Mouse (Mus musculus): ENCODE results near the gene Ireb2. TPM values are rescaled to one million over a fixed set of nuclear protein-coding genes. Genes with fewer than 3 reads are reported as not detected.
"Not testable (repeated sequence)": the region's sequence is repeated elsewhere in the genome, so short reads cannot be mapped to it uniquely, and the experiment has no call there.

Gene Ireb2
- total RNA-seq, 2 experiments from 2014 or later: 25.7 to 27.5 TPM

DNA sequence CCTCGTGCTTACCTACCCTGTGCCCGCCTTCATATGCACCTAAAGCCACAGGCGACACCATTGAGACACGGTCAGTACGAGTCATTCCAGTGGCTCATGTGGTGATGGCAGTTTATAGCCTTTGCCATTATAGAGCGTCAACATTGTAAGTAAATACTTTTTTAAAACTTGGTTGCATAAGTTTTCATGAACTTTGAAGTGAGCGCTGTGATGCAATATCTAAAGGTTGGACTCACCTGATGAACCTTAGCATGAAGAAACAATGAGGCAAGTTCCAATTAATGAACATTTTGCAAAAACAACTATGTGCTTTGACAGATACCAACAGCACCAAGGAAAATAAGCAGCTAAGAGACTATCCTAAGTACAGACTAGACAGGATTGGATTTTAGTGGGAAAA lies 3.1 kb upstream of the Ireb2 start:
- DNase-seq: no peak
- intact Hi-C loops (cut with DNase I; ENCODE audit: low total_unique reads): no loop called here

DNA sequence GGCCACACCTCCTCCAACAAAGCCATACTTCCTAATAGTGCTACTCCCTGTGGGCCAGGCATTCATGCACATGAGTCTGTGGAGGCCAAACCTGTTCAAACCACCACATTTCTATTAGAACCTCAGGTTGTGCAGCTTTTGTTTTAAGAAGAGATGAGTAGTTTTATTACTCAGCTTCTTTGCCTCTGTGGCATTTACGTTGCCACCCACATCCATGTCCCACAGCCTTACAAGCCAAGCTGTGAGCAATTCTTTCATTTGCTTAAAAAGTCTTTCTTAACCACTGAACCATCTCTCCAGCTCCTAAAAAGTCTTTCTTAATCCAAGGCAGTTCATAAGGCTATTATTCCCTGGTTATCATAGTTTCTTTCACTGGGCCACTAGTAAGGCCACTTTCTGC lies 15.2 kb downstream of the Ireb2 start:
- intact Hi-C loops (cut with DNase I; ENCODE audit: low total_unique reads): no loop called here
- no peak for DNase-seq

DNA sequence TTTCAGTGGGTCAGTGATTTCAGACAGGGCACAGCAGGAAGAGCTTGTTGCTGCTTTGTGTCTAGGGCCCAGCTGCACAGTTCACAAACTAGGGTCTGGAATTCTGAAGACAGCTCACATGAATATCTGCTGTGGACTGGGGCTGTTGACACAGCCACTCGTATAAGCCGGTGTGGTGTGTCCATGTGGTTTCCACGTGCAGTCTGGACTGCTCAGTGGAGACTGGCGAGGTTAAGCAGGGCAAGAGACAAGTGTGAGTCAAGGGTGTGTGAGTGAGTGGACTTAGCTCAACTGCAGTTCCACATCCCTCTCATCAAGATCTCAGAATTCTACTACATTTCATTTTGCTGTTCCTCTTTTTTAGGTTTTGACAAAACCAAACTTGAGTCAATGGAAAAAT lies 28.5 kb downstream of the Ireb2 start:
- DNase-seq: no peak
- intact Hi-C loops (cut with DNase I; ENCODE audit: low total_unique reads): no loop called here

DNA sequence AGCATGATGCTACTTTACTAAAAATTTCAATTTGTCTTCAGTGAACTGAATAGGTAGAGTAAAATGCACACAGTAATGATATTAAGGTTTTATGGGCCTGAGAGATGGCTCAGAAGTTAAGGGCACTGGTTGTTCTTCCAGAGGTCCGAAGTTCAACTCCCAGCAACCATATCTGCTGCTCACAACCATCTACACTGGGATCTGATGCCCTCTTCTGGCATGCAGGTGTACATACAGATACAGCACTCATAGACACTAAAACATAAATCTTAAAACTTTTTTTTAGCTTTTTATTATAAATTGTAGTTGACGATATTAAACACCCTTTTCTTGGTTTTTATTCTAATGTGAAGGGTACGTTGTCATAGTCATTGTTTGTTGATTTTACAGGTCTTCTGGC lies 33.5 kb downstream of the Ireb2 start:
- DNase-seq: no peak
- intact Hi-C loops (cut with DNase I; ENCODE audit: low total_unique reads): no loop called here

DNA sequence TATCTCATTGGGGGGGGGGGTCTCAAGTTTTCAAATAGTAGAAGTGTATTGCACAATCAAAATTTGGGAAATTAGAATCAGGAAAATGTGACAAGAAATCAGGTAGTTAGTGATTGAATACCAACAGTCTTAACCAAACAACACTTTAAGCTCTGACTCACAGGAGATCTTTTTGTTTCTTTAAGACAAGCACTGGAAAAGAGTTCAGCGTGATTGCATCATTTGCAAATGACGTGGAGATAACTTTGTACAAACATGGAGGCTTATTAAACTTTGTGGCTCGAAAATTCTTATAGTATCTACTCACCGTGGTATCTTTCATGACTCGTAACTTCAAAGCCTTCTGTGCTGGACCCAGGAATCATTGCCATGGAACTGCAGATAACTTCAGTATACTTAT lies 45.9 kb downstream of the Ireb2 start:
- no peak for DNase-seq
- intact Hi-C loops (cut with DNase I; ENCODE audit: low total_unique reads): no loop called here

DNA sequence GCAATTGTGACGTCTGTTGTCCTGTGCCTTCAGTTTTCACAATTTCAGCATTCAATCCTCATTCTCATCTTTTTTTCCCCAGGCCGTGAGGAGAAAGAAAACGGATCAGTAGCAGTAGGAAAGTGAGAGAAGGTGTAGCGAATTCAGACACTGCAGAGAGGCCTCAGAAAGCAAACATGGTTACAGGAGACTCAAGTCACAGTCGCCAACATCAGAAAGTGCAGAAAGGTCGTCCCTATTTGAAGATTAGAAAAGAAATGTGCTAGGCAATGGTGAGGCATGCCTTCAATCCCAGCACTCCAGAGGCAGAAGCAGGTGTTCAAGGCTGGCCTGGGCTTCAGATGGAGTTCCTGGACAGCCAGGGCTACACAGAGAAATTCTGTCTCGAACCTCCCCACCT lies 52.0 kb downstream of the Ireb2 start:
- DNase-seq: no peak
- intact Hi-C loops (cut with DNase I; ENCODE audit: low total_unique reads): no loop called here

DNA sequence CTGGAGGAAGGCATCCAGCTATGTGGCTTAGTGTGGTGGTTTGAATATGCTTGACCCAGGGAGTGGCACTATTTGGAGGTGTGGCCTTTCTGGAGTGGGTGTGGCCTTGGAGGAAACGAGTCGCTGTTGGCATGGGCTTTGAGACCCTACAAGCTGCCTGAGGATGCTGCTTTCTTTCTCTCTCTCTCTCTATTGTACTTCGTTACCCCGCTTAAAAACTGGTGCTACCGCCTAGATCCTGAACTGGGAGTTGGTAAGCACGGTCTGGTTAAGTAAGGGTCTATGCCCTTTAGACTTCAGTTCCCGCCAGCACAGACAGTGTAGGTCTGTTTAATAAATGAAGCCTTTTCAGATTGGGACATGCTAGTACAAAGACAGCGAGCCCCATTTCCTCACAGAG lies 52.8 kb downstream of the Ireb2 start:
- no peak for DNase-seq
- intact Hi-C loops (cut with DNase I; ENCODE audit: low total_unique reads): no loop called here

DNA sequence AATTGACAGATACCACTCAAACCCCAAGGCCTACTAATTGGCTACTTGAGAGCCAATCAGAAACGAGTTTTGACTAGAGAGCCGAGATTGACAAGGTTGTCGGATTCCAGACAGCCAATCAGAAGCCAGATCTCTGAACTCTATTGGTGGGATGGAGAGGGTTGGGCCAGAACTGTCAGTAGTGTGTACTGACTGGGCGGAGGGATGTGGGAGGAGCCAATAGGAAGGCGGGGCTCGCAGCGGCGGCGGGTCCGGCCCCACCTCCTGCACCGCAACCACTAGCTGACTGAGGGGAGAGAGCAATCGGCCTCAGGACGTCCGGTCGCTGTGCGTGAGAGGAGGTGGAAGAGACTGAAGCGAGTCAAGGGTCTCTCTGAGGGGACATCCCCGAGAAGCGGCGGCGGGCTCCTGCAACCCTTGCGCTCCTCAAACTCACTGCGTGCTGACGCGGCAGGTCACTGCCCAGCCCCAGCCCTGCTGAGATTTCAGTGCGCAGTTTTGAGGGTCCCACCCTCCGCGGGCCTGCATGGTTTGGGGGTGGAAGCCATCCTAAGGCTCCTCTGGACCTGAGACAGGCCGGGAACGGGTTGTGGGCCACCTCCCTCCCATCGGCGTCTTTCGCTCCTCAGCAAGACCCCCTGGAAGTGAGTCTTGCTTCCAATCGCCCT lies 53.6 kb downstream of the Ireb2 start, which contains the start of gene Hykk:
Gene Hykk (plus strand): TSS at position 274 of the 668 bp plus-strand sequence.
- peak; percentile 91 for DNase-seq
- intact Hi-C loops (cut with DNase I; ENCODE audit: low total_unique reads): no loop called here

DNA sequence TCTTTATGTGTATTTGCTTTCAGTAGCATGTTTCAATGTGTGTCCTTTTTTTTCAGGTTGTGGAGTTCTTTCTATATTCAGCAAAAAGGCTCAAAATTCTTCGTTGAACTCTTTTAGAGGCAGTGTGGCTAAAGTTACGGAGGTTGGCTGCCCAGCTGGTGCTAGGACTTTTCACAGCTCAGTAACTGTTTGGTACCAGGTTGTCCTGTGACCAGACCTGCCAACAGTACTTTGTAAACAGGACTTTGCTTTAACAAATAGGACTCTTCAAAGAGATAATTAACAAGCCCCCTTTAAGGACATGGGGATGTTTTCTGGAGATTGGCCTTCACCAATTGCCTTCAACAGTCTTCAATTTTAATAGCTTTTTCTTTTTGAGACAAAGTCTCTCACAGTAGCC lies 54.6 kb downstream of the Ireb2 start:
- intact Hi-C loops (cut with DNase I; ENCODE audit: low total_unique reads): no loop called here
- no peak for DNase-seq

DNA sequence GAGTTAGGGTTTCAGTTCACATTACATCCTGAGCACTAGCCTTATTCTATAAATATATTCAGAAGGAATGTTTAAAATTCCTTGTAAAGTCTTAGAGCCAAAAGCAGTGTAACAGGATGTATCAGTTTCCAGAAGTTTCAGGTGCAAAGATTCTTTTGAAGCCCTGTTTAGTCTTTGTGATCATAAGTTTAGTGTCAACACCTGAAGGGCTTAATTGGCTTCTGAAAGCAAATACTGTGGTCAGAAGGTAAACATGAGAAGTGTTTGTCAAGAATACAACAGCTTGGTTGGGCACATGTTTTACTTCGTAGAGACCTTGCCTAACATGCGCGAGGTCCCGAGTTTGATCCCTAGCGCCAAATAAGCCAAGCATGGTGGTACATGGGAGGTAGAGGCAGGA lies 55.2 kb downstream of the Ireb2 start:
- intact Hi-C loops (cut with DNase I; ENCODE audit: low total_unique reads): no loop called here
- no peak for DNase-seq

DNA sequence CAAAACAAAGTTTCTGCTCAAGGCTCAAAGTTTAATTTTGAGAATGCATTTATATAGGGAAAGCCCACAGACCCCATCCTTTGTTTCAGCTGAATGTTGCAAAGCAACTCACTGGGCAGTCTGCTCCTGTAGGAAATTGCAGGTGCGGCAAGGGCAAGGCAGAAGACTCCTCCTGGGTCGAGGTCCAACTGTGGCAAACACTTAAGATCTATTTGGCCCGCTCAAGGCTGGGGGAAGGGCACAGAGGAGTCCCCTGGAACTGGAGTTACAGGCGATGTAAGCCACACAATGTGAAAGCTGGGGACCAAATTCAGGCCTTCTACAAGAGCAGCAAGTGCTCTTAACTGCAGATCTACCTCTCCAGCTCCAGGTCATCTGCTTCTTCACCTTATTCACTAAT lies 56.4 kb downstream of the Ireb2 start:
- no peak for DNase-seq
- intact Hi-C loops (cut with DNase I; ENCODE audit: low total_unique reads): no loop called here

DNA sequence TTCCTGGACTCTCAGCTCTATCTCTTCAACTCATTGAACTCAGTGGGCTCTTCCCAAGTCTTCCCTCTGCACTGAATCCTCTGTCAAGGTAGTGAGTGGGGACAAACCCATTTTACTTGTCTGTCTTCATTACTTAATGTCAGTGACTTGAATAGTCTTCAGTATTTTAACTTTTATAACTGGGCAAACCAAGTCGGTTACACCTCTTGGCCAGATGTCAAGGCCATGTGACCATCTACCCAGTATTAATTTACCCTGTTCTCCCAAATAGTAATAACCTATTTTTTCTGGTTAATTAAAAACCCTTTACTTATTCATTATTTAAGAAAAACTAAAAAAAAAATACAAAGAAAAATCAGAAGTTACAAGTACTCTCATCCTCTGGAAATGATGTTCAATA lies 67.2 kb downstream of the Ireb2 start:
- intact Hi-C loops (cut with DNase I; ENCODE audit: low total_unique reads): no loop called here
- no peak for DNase-seq

DNA sequence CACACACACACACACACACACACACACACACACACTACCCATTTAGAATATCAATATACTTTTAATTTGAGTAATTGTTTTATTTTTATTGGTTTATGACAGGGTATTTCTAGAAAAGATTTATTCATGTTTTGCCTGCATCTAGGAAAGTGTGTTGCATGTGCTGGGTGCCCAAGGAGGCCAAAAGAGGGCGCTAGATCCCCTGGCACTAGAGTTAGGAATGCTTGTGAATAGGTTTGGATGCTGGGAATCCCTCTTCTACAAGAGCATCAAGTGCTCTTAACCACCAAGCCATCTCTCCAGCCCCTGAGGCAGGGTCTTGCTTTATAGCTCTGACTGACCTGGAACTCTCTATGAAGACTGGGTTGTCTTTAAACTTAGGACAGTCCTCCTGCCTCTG lies 68.2 kb downstream of the Ireb2 start:
- intact Hi-C loops (cut with DNase I; ENCODE audit: low total_unique reads): no loop called here
- DNase-seq: no peak

DNA sequence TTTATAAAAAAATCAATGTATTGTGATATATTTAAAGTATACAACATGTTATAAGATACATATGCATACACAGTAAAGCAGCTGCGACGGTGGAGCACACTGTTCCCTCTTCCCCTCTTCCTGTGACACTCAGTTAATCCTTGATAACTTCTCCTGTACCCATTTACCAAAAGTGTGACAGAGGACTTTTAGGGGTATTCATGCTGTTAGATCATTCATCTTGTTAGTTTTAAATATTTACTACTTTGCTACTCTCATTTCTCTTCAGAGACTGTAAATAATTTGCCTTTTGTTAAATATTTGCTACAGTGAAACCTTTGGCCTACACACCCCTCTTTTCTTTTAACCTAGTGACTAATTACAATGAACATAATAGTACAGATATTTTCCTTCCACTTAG lies 68.8 kb downstream of the Ireb2 start:
- intact Hi-C loops (cut with DNase I; ENCODE audit: low total_unique reads): no loop called here
- DNase-seq: no peak

DNA sequence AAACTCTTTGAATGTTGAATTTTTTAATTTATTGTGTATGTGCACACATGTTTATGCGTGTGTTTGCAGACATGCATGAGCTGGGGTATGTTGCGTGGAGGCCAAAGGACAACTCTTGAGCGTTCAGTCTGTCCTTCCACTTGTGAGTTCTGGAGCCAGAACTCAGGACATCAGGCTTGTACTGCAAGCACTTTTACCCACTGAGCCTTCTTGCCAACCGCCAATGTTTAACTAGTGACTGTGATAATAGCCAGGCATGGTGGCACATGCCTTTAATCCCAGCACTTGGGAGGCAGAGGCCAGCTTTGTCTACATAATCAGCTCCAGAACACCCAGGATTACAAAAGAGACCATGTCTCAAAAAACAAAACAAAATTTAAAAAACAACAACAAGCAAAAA lies 78.5 kb downstream of the Ireb2 start:
- intact Hi-C loops (cut with DNase I; ENCODE audit: low total_unique reads): no loop called here
- DNase-seq: no peak

DNA sequence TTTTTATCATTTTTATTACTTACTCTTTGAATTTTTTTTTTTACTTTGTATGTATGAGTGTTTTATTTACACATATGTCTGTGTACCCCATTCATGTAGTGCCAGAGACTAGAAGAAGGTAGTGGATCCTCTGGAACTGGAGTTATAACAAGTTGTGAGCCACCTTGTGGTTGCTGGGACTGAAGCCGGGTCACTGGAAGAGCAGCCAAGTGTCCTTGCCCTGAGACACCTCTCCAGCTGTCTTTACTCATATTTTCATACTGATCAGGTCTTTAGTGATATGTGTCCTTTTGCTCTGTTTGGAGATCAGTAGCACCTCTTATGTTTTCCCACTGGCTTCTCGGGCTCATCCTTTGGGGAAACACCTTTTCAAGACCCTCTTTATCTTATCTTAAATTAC lies 80.9 kb downstream of the Ireb2 start:
- intact Hi-C loops (cut with DNase I; ENCODE audit: low total_unique reads): no loop called here
- DNase-seq: no peak

DNA sequence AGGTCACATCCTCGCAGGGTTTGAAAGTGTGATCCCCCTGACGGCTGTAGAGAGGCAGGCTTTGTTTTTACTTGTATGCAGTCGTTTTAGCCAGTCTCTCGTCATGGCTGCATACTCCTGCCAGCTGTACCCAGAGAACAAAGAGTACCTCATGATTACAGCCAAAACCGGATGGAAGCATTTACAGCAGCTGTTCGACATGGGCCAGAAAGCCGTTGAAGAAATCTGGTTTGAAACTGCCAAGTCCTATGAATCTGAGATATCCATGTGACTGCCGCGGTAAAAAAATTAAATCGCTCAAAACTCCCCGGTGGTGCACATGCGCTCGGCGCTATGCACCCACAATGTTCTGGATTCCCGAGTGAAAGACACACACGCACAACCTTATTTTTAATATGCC lies 82.7 kb downstream of the Ireb2 start:
- intact Hi-C loops (cut with DNase I; ENCODE audit: low total_unique reads): no loop called here
- no peak for DNase-seq

DNA sequence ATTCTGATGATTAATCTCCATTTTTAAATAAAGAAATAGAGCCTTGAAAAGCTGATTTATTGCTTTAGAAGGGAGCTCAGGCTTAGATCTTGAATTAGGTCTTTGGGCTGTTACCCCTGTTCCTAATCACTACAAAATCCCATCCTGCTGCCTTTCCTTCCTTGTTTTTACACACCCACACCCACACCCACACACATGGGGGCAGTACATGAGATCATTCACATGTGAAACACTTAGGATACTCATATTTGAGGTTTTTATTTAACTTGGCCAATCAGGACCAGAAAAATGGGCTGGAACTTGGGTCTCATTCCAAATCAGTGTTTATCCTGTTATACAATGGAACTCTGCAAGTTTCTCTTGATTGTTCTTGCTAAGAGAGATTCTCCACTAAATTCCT lies 85.9 kb downstream of the Ireb2 start:
- peak; percentile 29 for DNase-seq
- intact Hi-C loops (cut with DNase I; ENCODE audit: low total_unique reads): no loop called here

DNA sequence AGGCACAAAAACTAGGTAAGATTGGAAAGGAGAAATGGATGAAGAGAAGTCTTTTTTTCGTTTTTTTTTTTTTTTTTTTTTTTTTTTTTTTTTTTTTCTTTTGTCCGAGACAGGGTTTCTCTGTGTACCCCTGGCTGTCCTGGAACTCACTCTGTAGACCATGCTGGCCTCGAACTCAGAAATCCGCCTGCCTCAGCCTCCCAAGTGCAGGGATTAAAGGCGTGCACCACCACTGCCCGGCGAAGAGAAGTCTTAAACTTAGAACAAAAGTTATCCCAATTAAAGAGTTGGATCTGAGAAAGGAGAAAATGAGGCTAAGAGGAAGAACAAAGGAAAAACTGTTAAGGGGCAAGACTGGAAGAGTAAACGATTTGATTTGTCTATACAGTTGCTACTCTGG lies 86.6 kb downstream of the Ireb2 start:
- DNase-seq; intact Hi-C loops (cut with DNase I; ENCODE audit: low total_unique reads): not testable (repeated sequence)

DNA sequence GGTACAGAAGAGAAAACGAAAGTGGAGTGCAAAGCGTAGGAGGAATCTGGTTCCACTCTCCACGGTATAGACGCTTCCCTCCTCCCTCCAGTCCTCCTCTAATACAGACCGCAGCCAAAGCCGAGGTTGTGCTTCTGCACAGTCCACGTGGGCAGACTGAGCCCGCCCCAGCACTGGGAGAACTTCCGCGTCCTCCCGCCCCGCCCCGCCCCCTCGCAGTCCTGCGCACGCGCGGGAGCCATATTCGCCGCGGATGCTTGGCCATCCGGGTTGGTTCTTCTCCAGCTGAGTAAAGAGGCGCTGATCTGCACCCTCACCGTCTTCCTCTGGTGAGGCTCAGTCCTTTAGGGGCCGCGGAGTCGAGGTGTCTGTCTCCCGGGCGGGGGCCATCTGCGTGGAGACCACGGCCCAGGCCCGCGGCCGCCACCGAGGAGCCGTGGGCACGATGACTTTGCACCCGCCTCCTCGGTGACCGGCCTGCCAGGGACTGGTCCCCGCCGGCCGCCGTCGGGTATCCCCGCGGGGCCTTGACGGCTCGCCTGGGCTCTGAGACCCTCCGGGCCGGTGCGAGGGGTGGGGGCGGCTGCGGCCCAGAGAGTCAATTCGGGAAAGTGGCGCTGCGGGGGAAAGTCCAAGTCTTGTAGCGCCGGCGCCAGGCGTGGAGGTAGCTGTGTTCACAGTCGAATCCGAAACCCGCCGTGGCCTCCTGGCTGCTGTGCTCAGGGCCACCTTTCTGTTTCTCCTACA lies 87.2 kb downstream of the Ireb2 start, which contains the start of the genes Psma4 and AY074887:
Gene Psma4 (plus strand): TSS at position 216 of the 747 bp plus-strand sequence.
Gene AY074887 (minus strand): TSS at position 424 of the 747 bp plus-strand sequence.
- DNase-seq: peak; percentile 94
- intact Hi-C loops (cut with DNase I; ENCODE audit: low total_unique reads): no loop called here

DNA sequence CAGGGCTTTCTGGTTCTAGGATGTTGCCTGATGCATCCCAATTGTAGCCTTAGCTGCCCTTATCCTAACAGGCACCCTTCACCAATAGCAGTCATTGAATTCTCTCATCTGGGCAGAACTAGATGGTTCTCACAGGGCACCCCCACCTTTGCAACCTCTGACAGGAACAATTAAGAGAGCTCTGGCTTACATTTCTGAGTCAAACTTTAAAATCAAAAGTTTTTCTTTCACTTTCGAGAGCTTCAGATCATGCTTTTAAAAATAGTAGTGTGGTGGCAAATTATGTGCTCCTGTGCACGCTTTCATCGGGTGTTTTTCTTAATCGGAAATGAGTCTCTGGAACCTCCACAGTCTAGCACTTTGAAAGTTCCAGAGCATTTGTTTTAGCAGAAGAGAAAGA lies 97.5 kb downstream of the Ireb2 start:
- no peak for DNase-seq
- intact Hi-C loops (cut with DNase I; ENCODE audit: low total_unique reads): no loop called here

Measured in gastrocnemius, postnatal 14 days (tissue).